Mouse (Mus musculus): ENCODE results near the gene Saxo1. TPM values are rescaled to one million over a fixed set of nuclear protein-coding genes. Genes with fewer than 3 reads are reported as not detected.

Gene Saxo1
- total and polyA plus RNA-seq, 3 experiments = not detected

- DNase-seq = no peak
These were observed 135.5 kb downstream of the Saxo1 start for GRCm38 (mm10) chr4:86422586-86422985.

- DNase-seq = peak; percentile 64
These were observed 141.6 kb downstream of the Saxo1 start for GRCm38 (mm10) chr4:86416401-86417025.

GRCm38 (mm10) chr4:86413388-86413787 lies 144.7 kb downstream of the Saxo1 start:
- DNase-seq = no peak

GRCm38 (mm10) chr4:86410946-86411345 lies 147.2 kb downstream of the Saxo1 start:
- DNase-seq = no peak

- DNase-seq = no peak
These were observed 149.7 kb downstream of the Saxo1 start for GRCm38 (mm10) chr4:86408421-86408820.

GRCm38 (mm10) chr4:86407200-86407527 lies 151.0 kb downstream of the Saxo1 start:
- DNase-seq = no peak

GRCm38 (mm10) chr4:86406501-86407199 lies 151.5 kb downstream of the Saxo1 start:
- no peak for DNase-seq

- peak; percentile 52 for DNase-seq
These were observed 157.0 kb downstream of the Saxo1 start for GRCm38 (mm10) chr4:86401116-86401515.

GRCm38 (mm10) chr4:86397470-86397869 lies 160.7 kb downstream of the Saxo1 start:
- DNase-seq = peak; percentile 56

GRCm38 (mm10) chr4:86396672-86397288 lies 161.3 kb downstream of the Saxo1 start:
- peak; percentile 35 for DNase-seq

- no peak for DNase-seq
These were observed 162.5 kb downstream of the Saxo1 start for GRCm38 (mm10) chr4:86395636-86396035.

Other genes starting within 250 kb of the Saxo1 start
- gene Rraga, start 17.3 kb upstream of the Saxo1 start, total RNA-seq (2021) = 100 to 1,000 TPM in 1 of 2 experiments, 10 to 100 TPM in 1; 91.5 to 124 TPM
- gene Rraga, start 17.3 kb upstream of the Saxo1 start, polyA plus RNA-seq (2012; rRNA removed) = 72.4 and 74.6 TPM in 2 replicates
- gene Haus6, start 53.7 kb upstream of the Saxo1 start, total RNA-seq (2021) = 1 to 10 TPM; 4.6 to 9.3 TPM
- gene Haus6, start 53.7 kb upstream of the Saxo1 start, polyA plus RNA-seq (2012; rRNA removed) = 7.0 and 9.7 TPM in 2 replicates
- gene Plin2, start 111.7 kb upstream of the Saxo1 start, total RNA-seq (2021) = 100 to 1,000 TPM; 465 to 481 TPM
- gene Plin2, start 111.7 kb upstream of the Saxo1 start, polyA plus RNA-seq (2012; rRNA removed) = 304 TPM in 2 replicates
- gene Dennd4c, start 190.2 kb upstream of the Saxo1 start, total RNA-seq (2021) = 10 to 100 TPM; 41.3 to 51.5 TPM
- gene Dennd4c, start 190.2 kb upstream of the Saxo1 start, polyA plus RNA-seq (2012; rRNA removed) = 3.7 and 4.8 TPM in 2 replicates